Mouse (Mus musculus) induced T-regulatory cell, adult 2 months (primary cell): ENCODE measurements around the gene Fer.

ENCODE experiments used
- DNase-seq: peaks from one replicate; pipeline ENCODE4 v3.0.0-alpha.2; 2012; ENCODE audit warnings: low read depth

Gene Fer

GRCm38 (mm10) chr17:63978794-63979571 is 116.1 kb downstream of the Fer start:
- DNase-seq, result no peak

GRCm38 (mm10) chr17:63980167-63980566 is 117.3 kb downstream of the Fer start:
- DNase-seq, result no peak

DNA sequence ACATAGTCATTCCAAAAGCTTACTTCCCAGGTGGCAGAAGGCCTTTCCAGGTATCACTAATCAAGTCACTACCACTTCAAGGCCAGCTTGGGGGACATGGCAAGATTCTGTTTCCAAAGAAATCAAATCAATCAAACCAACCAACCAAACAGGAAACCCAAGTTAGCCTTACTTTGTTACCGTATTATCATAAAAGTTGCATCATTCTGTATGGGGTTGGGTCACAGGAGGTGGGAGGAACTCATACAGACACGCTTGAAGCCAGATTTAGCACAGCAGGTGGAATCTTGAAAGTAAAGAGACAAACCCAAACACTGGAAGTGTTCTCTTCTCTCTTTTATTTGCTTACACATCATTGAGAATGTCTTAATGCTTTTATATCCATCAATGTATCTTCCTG is 125.8 kb downstream of the Fer start:
- DNase-seq, result no peak

GRCm38 (mm10) chr17:63991160-63991559 is 128.3 kb downstream of the Fer start:
- DNase-seq, result no peak

- DNase-seq, result no peak
Measured at GRCm38 (mm10) chr17:63995921-63996320, 133.1 kb downstream of the Fer start.

DNA sequence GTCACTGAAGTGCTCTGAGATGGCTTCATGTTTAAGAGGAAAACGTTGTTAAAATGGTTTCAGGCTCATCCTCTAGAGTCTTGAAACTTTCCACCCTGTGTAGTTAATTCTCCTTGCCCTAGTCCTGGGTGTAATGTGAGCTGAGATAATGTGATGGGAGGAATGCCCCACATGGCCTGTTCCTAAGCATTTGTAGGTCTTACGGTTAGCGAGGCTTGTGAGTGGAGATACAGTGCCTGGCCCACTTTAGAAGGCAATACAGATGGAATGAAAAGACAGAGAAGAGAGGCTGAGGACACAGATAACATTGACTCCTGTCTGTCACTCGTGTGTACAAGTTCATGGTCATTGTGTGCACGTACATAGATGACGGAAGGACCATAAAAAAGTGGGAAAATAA is 134.8 kb downstream of the Fer start:
- no peak for DNase-seq

- no peak for DNase-seq
Measured at GRCm38 (mm10) chr17:64003444-64003843, 140.6 kb downstream of the Fer start.

- DNase-seq, result no peak
Measured at GRCm38 (mm10) chr17:64005575-64006249, 142.8 kb downstream of the Fer start.

DNA sequence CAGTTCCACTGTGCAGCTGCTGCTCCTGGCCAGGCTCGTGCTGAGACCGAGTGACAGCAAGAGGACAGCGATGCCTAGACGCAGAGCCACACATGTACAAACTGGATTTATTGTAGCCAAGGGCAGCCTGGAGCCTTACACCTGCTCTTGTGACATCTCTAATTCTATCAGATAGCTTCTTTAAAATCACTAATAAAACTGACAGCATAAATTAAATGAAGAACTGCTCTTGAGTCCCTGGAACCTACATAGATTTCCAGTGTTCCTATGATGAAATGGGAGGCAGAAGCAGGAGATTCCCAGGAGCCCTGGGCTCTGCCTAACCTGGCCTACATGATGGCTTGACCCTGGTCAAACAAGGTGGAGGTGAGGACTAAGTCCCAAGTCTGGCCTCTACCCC is 153.7 kb downstream of the Fer start:
- no peak for DNase-seq

DNA sequence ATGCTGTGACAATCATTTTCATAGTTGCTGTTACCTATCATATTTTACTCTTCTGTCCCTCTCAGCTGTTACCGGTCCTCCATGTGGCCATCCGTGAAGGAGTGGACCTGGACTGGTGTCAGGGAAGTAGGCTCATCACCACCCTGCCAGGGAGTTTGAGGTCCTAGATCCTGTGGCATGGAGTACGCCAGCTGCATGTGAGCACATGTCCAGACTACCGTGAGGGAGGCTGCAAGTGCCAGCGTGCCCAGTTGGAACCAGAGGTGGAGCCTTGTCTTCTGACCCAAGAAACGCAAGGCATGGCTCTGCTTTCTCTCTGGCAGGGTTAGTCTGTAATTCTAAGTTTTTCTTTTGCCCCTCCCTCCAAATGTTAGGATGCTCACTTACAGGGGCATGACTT is 155.4 kb downstream of the Fer start:
- DNase-seq, result no peak

DNA sequence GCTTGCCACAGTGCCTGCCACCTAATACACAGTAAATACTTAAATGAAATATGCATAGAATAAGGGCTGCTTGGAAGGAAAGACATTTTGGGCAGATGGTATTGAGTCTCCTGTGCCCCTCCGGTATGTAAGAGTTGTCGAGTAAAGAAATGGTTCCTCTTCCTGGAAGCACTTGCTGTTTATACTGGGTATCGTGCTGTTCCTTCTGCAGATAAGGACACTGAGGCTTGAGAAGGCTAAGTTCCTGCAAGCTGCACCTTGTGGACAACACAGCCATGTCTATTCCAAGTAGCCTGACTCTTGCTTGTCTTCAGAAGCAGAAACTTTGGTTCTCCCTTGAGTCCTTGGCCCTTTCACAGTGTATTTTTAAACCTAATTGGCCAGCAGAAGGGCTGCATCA is 156.0 kb downstream of the Fer start:
- DNase-seq, result no peak

DNA sequence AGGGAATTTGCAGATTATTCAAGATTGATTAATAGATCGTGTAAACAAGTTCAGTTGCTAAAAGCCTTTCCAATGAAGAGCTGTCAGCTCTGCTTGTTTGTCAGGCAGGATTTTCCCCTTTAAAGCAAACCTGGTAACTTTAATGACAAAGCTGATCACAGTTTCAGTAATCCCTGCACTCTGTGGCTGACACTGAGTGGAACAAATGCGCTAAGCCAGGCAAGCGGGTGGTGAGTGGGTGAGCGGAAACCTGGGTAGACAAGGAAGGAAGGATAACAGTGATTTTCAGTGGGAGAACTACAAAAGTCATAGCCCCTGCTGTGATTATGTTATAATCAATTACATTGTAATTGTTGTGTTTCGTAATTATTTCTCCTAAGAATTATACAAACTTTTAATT is 156.8 kb downstream of the Fer start:
- DNase-seq, result no peak

- no peak for DNase-seq
Measured at GRCm38 (mm10) chr17:64026485-64026884, 163.6 kb downstream of the Fer start.

DNA sequence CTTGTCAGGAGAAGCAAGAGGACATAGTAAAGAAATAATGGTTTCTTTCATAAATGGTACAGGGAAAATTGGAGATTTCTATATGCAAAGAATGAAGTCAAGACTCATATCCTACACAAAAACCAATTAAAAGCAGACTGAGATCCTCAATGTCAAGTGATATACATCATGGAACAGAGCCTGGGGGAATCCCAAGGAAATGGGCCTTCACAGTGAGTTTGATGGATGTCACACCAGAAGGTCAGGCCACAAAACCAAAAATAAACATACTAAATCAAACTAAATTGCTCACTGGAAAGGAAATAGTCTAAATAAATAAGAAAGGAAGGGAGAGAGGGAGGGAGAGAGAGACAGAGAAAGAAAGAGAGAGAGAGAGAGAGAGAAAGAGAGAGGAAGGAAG is 178.9 kb downstream of the Fer start:
- DNase-seq, result no peak

DNA sequence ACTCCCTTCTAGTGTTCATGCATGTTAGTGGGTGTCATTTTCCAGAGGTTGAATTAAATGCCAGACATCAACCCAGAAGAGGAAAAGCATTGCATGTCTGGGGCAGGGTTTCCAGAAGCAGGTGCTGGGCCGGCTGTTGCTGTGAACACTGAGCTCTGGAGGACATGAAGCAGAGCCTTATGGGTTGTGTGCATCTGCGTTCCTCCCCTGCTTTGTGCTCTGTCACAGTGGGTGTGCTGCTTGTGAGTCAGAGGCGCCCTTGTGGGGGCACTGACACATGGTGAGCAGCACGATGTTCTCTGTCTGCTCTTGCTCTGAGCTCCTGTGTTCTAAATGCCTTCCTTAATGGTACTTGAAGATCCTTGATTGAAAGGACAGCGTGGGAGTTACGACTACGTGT is 182.5 kb downstream of the Fer start:
- DNase-seq, result no peak

GRCm38 (mm10) chr17:64046557-64046956 is 183.7 kb downstream of the Fer start:
- DNase-seq, result no peak

GRCm38 (mm10) chr17:64050911-64051310 is 188.0 kb downstream of the Fer start:
- DNase-seq, result no peak

- no peak for DNase-seq
Measured at GRCm38 (mm10) chr17:64053636-64054035, 190.8 kb downstream of the Fer start.

- no peak for DNase-seq
Measured at GRCm38 (mm10) chr17:64060529-64060928, 197.7 kb downstream of the Fer start.

DNA sequence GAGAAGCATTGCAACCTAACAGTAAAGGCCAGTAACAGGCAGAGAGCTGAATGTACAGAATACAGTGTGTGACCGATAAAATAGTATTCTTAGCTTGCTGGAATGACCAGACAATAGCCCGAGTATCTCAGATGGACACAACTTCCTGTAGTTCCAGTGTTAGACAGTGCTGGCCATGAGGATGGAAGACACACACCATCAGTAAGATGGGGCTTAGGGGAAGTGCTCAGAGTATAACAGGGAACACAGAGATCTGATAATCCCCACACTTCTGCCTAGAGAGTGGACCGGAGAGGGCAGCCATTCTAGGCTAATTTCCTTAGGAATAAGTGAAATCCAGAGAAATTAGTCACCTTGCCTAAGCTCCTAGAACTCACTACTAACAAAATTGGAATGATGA is 202.4 kb downstream of the Fer start:
- DNase-seq, result no peak

- no peak for DNase-seq
Measured at GRCm38 (mm10) chr17:64077392-64077791, 214.5 kb downstream of the Fer start.

DNA sequence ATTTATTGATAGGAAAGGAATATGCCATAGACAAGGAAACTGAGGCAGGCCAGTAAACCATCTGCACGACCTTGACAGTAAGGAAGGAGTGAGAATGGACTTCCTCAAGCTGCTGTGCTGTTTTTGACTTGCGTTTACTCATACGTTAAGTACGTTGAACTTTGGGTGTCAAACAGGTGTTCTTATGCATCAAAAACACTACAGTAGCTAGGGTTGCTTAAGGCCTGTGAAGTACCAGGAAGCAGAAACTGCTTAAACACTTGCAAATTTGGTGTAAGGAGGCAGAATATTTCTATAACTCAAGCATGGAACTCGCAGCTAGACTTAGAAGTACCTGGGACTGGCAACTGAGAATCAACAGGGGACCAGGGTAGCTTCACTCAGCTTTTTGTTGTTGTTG is 221.9 kb downstream of the Fer start:
- no peak for DNase-seq

DNA sequence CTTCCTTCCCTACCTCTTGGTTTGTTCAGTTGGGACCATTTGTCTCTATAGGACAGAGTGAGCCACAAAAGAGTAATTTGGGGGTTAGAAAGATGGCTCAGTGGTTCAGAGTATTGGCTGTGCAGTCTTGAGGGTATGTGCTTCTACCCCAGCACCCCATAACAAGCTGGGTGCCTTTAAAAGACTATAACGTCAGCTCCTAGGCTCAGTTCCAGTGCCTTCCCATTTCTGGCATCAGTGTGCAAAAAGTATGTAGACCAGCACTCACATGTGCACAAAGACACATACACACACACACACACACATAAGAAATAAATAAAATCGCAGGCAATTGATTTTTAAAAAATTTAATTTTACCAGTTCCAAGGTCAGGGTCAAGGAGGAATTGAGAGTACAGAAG is 222.6 kb downstream of the Fer start:
- DNase-seq, result no peak
